Mouse (Mus musculus) C2C12 (cell line): ENCODE results near the gene Kctd7. TPM values are rescaled to one million over a fixed set of nuclear protein-coding genes. Genes with fewer than 3 reads are reported as not detected.
A peak's percentile ranks its signal among the peaks of the same experiment; 100 is the strongest.

ENCODE experiments used
- H3K27me3 ChIP-seq: one replicate; pipeline ENCODE4 v1.6.1; 2011; ENCODE audit not compliant: control insufficient read depth, insufficient read depth, insufficient read length
- H3K36me3 ChIP-seq: one replicate; pipeline ENCODE4 v1.6.1; 2011; ENCODE audit not compliant: control insufficient read depth, insufficient read depth
- H3K4me3 ChIP-seq: one replicate; pipeline ENCODE4 v1.5.1; 2011; ENCODE audit warnings: mild to moderate bottlenecking, control low read depth; ENCODE audit not compliant: poor library complexity, insufficient read depth, severe bottlenecking
- H3K79me2 ChIP-seq: one replicate; pipeline ENCODE4 v1.6.1; 2011; ENCODE audit not compliant: control insufficient read depth, insufficient read depth
- H3K79me3 ChIP-seq: one replicate; pipeline ENCODE4 v1.6.1; 2011; ENCODE audit warnings: low read depth, control low read depth
- H3ac ChIP-seq: one replicate; pipeline ENCODE3; 2011; ENCODE audit warnings: low read depth; ENCODE audit not compliant: control insufficient read depth, insufficient read length
- CEBPB ChIP-seq: IDR thresholded peaks from one replicate; pipeline ENCODE4 v1.6.1; 2011; ENCODE audit warnings: low read depth, mild to moderate bottlenecking, control low read depth, moderate library complexity
- CTCF ChIP-seq: IDR thresholded peaks from one replicate; pipeline ENCODE4 v1.5.1; 2011; ENCODE audit not compliant: control insufficient read depth, insufficient read depth, insufficient read length
- FOSL1 ChIP-seq: IDR thresholded peaks from one replicate; pipeline ENCODE4 v1.8.0; 2011; ENCODE audit warnings: mild to moderate bottlenecking, low read length; ENCODE audit not compliant: poor library complexity, insufficient read depth, severe bottlenecking
- MAX ChIP-seq: IDR thresholded peaks from one replicate; pipeline ENCODE4 v1.6.1; 2011; ENCODE audit warnings: mild to moderate bottlenecking, control low read depth
- MYOD1 ChIP-seq: IDR thresholded peaks from one replicate; pipeline ENCODE4 v1.6.1; 2011; ENCODE audit warnings: low read depth; ENCODE audit not compliant: control insufficient read depth, insufficient read length
- MYOG ChIP-seq: IDR thresholded peaks from one replicate; pipeline ENCODE4 v1.6.1; 2011; ENCODE audit not compliant: control insufficient read depth, insufficient read length; ENCODE audit errors: extremely low read depth
- USF1 ChIP-seq: IDR thresholded peaks from one replicate; pipeline ENCODE4 v1.6.1; 2011; ENCODE audit warnings: low read depth, mild to moderate bottlenecking, control low read depth, moderate library complexity
- polyA plus RNA-seq: library from polyadenylated mRNA; unstranded; fragments of >200 nt; fragmentation: generic; extraction: Trizol; gene quantifications from one replicate; pipeline ENCODE4 v1.2.1, GENCODE M21; 2012; ENCODE audit warnings: missing spikeins

Kctd7 gene
- polyA plus RNA-seq, 1 experiment = 2.4 TPM

DNA sequence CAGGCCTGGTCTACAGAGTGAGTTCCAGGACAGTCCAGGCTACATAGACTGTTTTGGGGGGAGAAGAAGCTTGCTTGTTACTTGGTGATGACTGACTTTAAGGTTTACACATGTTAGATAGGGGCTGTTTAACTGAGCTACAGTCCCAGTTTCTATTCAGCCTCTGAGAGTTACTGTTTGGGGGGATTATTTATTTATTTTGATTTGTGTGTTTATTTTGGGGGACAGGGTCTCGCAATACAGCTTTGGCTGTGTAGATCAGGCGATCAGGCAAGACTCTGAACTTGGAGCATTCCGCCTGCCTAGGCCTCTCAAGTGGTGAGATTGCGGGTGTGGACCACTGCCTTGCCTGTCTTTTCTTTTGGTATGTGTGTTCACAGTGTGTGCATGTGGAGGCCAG lies 28.4 kb downstream of the Kctd7 start:
- TF ChIP-seq MYOG = no peak
- no peak for TF ChIP-seq MAX
- no peak for TF ChIP-seq CTCF
- no peak for TF ChIP-seq USF1
- TF ChIP-seq FOSL1 = no peak
- TF ChIP-seq MYOD1 = no peak
- no peak for TF ChIP-seq CEBPB

DNA sequence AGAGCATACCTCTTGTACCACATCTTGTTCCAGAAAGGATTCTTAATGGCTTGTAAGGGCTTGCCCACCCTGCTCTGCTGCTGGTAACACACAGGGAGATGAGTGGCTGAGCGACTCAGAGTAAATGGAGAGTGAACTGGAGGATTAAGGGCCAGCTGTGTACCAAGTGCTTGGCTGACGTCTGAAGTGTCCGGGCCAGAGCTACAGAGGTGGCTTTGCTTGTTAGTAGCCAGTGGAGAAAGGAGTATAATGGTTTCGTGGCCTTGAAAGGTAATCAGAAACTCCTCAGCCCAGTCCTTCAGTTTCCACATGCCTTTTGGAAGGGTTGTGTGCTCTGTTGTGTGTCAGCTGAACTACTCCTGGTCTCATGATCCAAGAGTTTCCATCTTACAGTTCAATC lies 33.2 kb downstream of the Kctd7 start:
- Histone ChIP-seq H3K36me3 (no peaks in the 10 kb centered on the region), H3K4me3 (no peak overlapping the region), H3K79me3 (peaks cover 87% of the 10 kb centered on the region), H3ac (no peak overlapping the region), H3K27me3 (no peaks in the 10 kb centered on the region), H3K79me2 (peaks cover 100% of the 10 kb centered on the region)
- no peak for TF ChIP-seq MYOD1
- no peak for TF ChIP-seq CTCF
- TF ChIP-seq MAX = no peak
- TF ChIP-seq USF1 = no peak
- TF ChIP-seq FOSL1 = no peak
- no peak for TF ChIP-seq MYOG
- TF ChIP-seq CEBPB = no peak

More for the DNA sequence above, 28.4 kb downstream of the Kctd7 start:
- H3K4me3 ChIP-seq = peak overlapping the region; percentile 79
- H3K36me3 ChIP-seq = no peaks in the 10 kb centered on the region
- H3K27me3 ChIP-seq = no peaks in the 10 kb centered on the region
- no peak overlapping the region for H3ac ChIP-seq
- H3K79me2 ChIP-seq = peaks cover 65% of the 10 kb centered on the region
- H3K79me3 ChIP-seq = peaks cover 51% of the 10 kb centered on the region

DNA sequence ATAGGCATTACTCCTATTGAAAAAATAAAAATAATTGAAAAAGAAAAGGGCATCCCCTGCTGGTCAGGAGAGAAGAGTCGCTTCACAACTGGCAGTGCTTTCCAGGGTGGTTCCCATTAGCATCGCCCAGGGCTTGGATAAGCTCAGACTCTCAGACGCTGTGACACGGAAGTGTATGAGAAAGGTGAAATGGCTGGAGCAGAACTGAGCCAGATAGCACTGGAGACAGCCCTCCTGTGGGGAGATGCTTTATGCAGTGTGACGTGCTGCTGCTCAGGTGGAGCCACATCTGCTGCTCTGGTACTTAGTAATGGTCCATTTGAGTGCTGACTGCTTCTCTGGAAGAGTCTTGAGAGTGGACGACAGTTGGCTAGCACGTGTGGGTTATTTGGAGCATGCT lies 35.7 kb downstream of the Kctd7 start:
- Histone ChIP-seq H3K36me3 (no peaks in the 10 kb centered on the region), H3K4me3 (no peak overlapping the region), H3K27me3 (no peaks in the 10 kb centered on the region), H3ac (no peak overlapping the region), H3K79me3 (peaks cover 85% of the 10 kb centered on the region), H3K79me2 (peaks cover 100% of the 10 kb centered on the region)
- TF ChIP-seq CEBPB = no peak
- no peak for TF ChIP-seq USF1
- no peak for TF ChIP-seq FOSL1
- TF ChIP-seq MYOD1 = no peak
- TF ChIP-seq CTCF = no peak
- no peak for TF ChIP-seq MAX
- TF ChIP-seq MYOG = no peak

DNA sequence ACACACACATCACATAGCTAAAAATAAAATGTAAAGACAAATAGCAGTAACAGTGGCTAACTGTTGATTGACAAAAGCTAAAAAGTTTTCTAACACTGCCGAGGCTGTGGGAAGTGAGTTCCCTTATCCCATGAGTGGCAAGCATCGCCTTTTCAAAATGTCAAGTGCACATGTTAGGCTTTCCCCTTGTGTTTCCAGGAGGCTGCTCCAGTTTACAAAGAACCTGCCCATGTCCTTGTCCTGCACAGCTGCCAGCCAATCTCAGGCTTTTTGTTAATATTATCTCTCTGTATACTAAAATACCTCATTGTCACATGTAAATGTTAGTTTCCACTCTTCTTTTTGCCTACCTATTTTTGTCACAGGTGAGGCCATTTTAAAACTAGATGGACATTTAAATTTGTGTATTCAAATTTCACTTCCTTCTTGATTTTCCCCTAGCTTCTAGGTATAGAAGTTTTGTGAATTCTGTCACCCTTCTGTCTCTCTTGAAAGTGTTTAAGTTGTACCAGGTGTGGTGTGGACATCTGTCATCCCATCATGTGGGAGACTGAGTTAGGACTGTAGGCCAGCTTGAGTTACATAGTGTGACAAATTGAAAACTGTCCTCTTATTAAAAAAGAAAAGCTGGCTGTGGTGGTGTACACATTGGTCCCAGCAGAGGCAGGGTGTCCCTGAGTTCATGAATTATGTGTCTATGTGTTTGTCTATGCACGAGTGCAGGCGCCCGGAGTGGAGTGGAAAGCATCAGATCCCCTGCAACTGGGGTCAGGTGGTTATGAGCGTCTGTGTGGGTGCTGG lies 37.3 kb downstream of the Kctd7 start:
- no peak overlapping the region for H3ac ChIP-seq
- TF ChIP-seq USF1 (no peak), CTCF (no peak)
- peaks cover 100% of the 10 kb centered on the region for H3K79me2 ChIP-seq
- no peak overlapping the region for H3K4me3 ChIP-seq
- H3K79me3 ChIP-seq = peaks cover 85% of the 10 kb centered on the region
- no peaks in the 10 kb centered on the region for H3K36me3 ChIP-seq
- H3K27me3 ChIP-seq = no peaks in the 10 kb centered on the region

DNA sequence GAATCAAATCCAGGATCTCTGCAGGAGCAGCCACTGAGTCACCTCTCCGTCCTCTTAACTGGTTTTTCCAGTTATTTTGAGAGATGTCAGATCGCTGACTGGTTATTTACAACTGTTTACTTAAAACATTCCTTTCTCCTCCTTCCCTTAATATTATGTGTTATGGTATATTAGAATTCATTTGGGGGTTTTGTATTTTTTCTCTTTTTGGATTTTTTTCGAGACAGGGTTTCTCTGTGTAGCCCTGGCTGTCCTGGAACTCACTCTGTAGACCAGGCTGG lies 37.8 kb downstream of the Kctd7 start:
- Histone ChIP-seq H3K4me3 (no peak overlapping the region), H3K36me3 (no peaks in the 10 kb centered on the region), H3K79me3 (peaks cover 82% of the 10 kb centered on the region), H3K79me2 (peaks cover 100% of the 10 kb centered on the region), H3ac (no peak overlapping the region), H3K27me3 (no peaks in the 10 kb centered on the region)
- no peak for TF ChIP-seq CTCF
- no peak for TF ChIP-seq MYOD1
- no peak for TF ChIP-seq USF1

DNA sequence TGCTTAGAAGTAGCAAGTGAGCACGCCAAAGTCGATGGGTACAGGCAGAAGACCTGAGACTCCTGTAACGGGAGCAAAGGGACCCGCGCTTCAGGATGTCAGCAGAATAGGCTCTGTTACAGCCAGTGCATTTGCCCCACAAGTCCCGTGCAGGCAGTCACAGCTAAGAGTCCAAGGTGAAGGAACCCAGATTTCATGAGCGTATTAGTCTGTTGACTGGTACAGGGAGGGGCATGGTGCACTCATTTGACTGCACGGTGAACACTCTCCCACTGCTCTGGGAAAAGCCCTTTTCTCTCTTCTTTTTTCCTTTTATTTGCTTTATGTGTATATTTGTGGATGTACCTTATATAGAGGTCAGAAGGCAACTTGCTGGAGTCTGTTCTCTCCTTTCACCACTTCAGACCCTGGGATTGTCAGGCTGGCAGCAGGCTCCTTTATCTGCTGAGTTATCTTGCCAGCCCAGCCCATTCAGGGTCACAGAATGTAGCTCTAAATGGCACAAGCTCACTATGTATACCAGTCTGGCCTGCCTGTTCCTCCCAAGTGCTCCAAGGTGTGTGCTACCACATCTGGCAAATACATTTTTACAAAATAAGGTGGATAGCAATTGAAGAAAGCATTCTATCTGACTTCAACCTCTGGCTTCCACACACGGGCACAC lies 39.7 kb downstream of the Kctd7 start:
- no peak overlapping the region for H3ac ChIP-seq
- peaks cover 64% of the 10 kb centered on the region for H3K79me3 ChIP-seq
- no peak overlapping the region for H3K4me3 ChIP-seq
- TF ChIP-seq MAX = no peak
- peaks cover 6% of the 10 kb centered on the region for H3K36me3 ChIP-seq
- peaks cover 89% of the 10 kb centered on the region for H3K79me2 ChIP-seq
- H3K27me3 ChIP-seq = no peaks in the 10 kb centered on the region
